25 mouse cellular contexts compared by ENCODE assay signal in genomic region chr11:97747773-97748172, GRCm38 (mm10). TPM values are rescaled to one million over a fixed set of nuclear protein-coding genes. Genes with fewer than 3 reads are reported as not detected.
A peak's percentile ranks its signal among the peaks of the same experiment; 100 is the strongest.
DNase-seq lines count a peak whose midpoint lies in the region; ATAC-seq and TF ChIP-seq lines count a peak whose summit lies in the region.
"Had no signal": no experiment of that assay in that cellular context is flagged by ENCODE, and none has a peak within 500 bp of the region (broad histone marks: within the 10 kb centered on the region; RNA-seq: fewer than 3 reads in every experiment).

No protein-coding gene starts in this region.

- peak overlapping the region; percentile 74 for H3K27ac ChIP-seq in gastrocnemius, adult 2 months
- peak overlapping the region; percentile 41; the same call in 1 of the 2 replicates for H3K27ac ChIP-seq in layer of hippocampus, adult 2 months
- H3K27ac ChIP-seq: embryonic facial prominence, embryonic 15.5 days; forebrain, embryonic 15.5 days; hindbrain, embryonic 13.5 days; limb, embryonic 10.5 days; liver, embryonic 15.5 days; neural tube, embryonic 13.5 days; stomach, embryonic 15.5 days had no signal

- DNase-seq in gastrocnemius, adult 2 months, result peak; percentile 59
- DNase-seq in gastrocnemius, adult 8-10 months (ENCODE audit: low spot score in 2 of 2), result no peak
- no peak for DNase-seq in layer of hippocampus, adult 2 months (ENCODE audit: low spot score in 2 of 2)
- no peak for DNase-seq in layer of hippocampus, adult 9-10 months (ENCODE audit: low spot score)
- DNase-seq in urinary bladder, postnatal 14 days (ENCODE audit: low spot score), result peak; percentile 19
- no peak for DNase-seq in urinary bladder, postnatal 10 days (ENCODE audit: low spot score)
- DNase-seq: cerebellum, adult 9-10 months; heart, postnatal 14 days; kidney, adult 11 months; liver; right cerebral cortex, adult 18-20 months; thymus, postnatal 4 days had no signal

- no peak overlapping the region for H3K4me3 ChIP-seq in gastrocnemius, adult 2 months
- H3K4me3 ChIP-seq in layer of hippocampus, adult 2 months, result no peak overlapping the region
- H3K4me3 ChIP-seq: embryonic facial prominence, embryonic 15.5 days; forebrain, embryonic 15.5 days; heart, embryonic 12.5 days; hindbrain, embryonic 13.5 days; limb, embryonic 10.5 days; liver, embryonic 15.5 days; myocyte; neural tube, embryonic 13.5 days; stomach, embryonic 15.5 days had no signal

- intact Hi-C loops in gastrocnemius, adult 2 months (cut with DNase I), result no loop called here

- no peak for ATAC-seq in erythroid progenitor cell, adult 5-6 weeks (replicated peaks; ENCODE audit: low FRiP score, poor library complexity, severe bottlenecking)
- ATAC-seq: forebrain, embryonic 15.5 days; midbrain, embryonic 16.5 days had no signal

- TF ChIP-seq CTCF in gastrocnemius, adult 2 months (IDR thresholded peaks at IDR 0.05), result no peak
- no peak for TF ChIP-seq CTCF in layer of hippocampus, adult 2 months (conservative IDR thresholded peaks at IDR 0.05)

RNA-seq across cellular contexts. Expression of gene Pip4k2b, which starts 3.3 kb away (rescaled TPM):
- 10 to 100 TPM; 59.3 to 66.2 TPM for total RNA-seq in gastrocnemius, adult 2 months (2021)
- total RNA-seq in gastrocnemius, adult 8-10 months (2022), result 10 to 100 TPM; 68.1 to 81.6 (median 73.1) TPM
- total RNA-seq in layer of hippocampus, adult 2 months (2021), result 100 to 1,000 TPM; 106 to 109 TPM
- total RNA-seq in erythroid progenitor cell, adult 5-6 weeks (2015; ENCODE audit: low replicate concordance), result 2.9 and 4.0 TPM in 2 replicates
- total RNA-seq in erythroid progenitor cell, adult 5-6 weeks (2017; ENCODE audit: low replicate concordance), result 2.1 and 12.6 TPM in 2 replicates

RNA-seq across cellular contexts. Expression of gene Cwc25, which starts 18.6 kb away (rescaled TPM):
- 1 to 10 TPM; 6.2 to 6.5 TPM for total RNA-seq in gastrocnemius, adult 2 months (2021)
- total RNA-seq in gastrocnemius, adult 8-10 months (2022), result 1 to 10 TPM; 3.2 to 5.9 (median 4.7) TPM
- 10 to 100 TPM; 20.1 to 20.6 TPM for total RNA-seq in layer of hippocampus, adult 2 months (2021)
- 8.3 and 13.8 TPM in 2 replicates for total RNA-seq in erythroid progenitor cell, adult 5-6 weeks (2015; ENCODE audit: low replicate concordance)
- 8.8 and 19.1 TPM in 2 replicates for total RNA-seq in erythroid progenitor cell, adult 5-6 weeks (2017; ENCODE audit: low replicate concordance)

RNA-seq across cellular contexts. Expression of gene 1700001P01Rik, which starts 27.9 kb away (rescaled TPM):
- total RNA-seq in gastrocnemius, adult 2 months (2021), result under 1 TPM; 0.39 to 0.56 TPM
- total RNA-seq in gastrocnemius, adult 8-10 months (2022), result not detected
- 1 to 10 TPM; 1.3 to 2.4 TPM for total RNA-seq in layer of hippocampus, adult 2 months (2021)
- not detected in 2 replicates for total RNA-seq in erythroid progenitor cell, adult 5-6 weeks (2015; ENCODE audit: low replicate concordance)
- not detected in 2 replicates for total RNA-seq in erythroid progenitor cell, adult 5-6 weeks (2017; ENCODE audit: low replicate concordance)
- total RNA-seq: common myeloid progenitor, adult 5-6 weeks; megakaryocyte-erythroid progenitor cell, adult 5-6 weeks had no signal

RNA-seq across cellular contexts. Expression of gene Rpl23, which starts 34.5 kb away (rescaled TPM):
- total RNA-seq in gastrocnemius, adult 2 months (2021), result 100 to 1,000 TPM; 385 to 521 TPM
- total RNA-seq in gastrocnemius, adult 8-10 months (2022), result 100 to 1,000 TPM; 371 to 534 (median 431) TPM
- total RNA-seq in layer of hippocampus, adult 2 months (2021), result 100 to 1,000 TPM; 361 to 374 TPM
- total RNA-seq in erythroid progenitor cell, adult 5-6 weeks (2015; ENCODE audit: low replicate concordance), result 324 and 337 TPM in 2 replicates
- 331 and 402 TPM in 2 replicates for total RNA-seq in erythroid progenitor cell, adult 5-6 weeks (2017; ENCODE audit: low replicate concordance)

RNA-seq across cellular contexts. Expression of gene Psmb3, which starts 44.6 kb away (rescaled TPM):
- total RNA-seq in gastrocnemius, adult 2 months (2021), result 100 to 1,000 TPM; 141 to 159 TPM
- 100 to 1,000 TPM; 164 to 175 (median 171) TPM for total RNA-seq in gastrocnemius, adult 8-10 months (2022)
- 100 to 1,000 TPM; 128 to 133 TPM for total RNA-seq in layer of hippocampus, adult 2 months (2021)
- total RNA-seq in erythroid progenitor cell, adult 5-6 weeks (2015; ENCODE audit: low replicate concordance), result 20.5 and 50.7 TPM in 2 replicates
- total RNA-seq in erythroid progenitor cell, adult 5-6 weeks (2017; ENCODE audit: low replicate concordance), result 7.9 and 45.8 TPM in 2 replicates

Comparison
In these comparisons a context has a peak if more than half of its experiments do, and no peak if none do; other contexts are left out.
1. DNase-seq: peak in gastrocnemius, adult 2 months (single experiment) and urinary bladder, postnatal 14 days (single experiment); none in gastrocnemius, adult 8-10 months (0 of 2), layer of hippocampus, adult 2 months (0 of 2), layer of hippocampus, adult 9-10 months (single experiment) and urinary bladder, postnatal 10 days (single experiment).
2. RNA of gene Pip4k2b, which starts 3.3 kb away (total RNA-seq): 106 to 109 TPM in layer of hippocampus, adult 2 months, 68.1 to 81.6 TPM in gastrocnemius, adult 8-10 months and 59.3 to 66.2 TPM in gastrocnemius, adult 2 months; 2.1 to 12.6 TPM in erythroid progenitor cell, adult 5-6 weeks; every median in the first group is over 4 times any median in the second.